Mouse (Mus musculus): ENCODE results near the gene Nup93.

DNA sequence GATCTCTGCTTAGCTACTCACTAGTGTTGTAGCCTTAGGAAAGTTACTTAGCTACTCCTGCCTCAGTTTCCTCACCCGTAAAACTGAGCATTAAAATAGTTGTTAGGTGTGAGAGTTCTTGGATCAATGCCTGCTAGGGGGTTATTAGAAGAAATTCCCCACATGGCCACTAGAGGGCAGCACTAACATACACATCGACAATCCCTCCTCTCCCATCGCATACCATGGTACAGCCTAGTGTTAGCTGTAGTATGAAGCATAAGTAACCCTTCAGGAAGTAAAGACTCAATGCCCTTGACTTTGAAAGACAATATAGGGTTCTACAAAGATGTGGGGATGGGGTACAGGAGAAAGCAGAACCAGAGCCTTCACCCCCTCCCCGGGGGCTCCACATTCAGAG is 116.4 kb downstream of the Nup93 start:
- peak; percentile 87 for TF ChIP-seq CTCF (IDR thresholded peaks at IDR 0.05; ENCODE audit: borderline replicate concordance, extremely low read depth, insufficient read depth, insufficient read length)
- no peak for TF ChIP-seq POLR2A (IDR thresholded peaks at IDR 0.05; ENCODE audit: borderline replicate concordance, extremely low read depth, insufficient read depth, insufficient read length, poor library complexity, severe bottlenecking)
